Mouse (Mus musculus): ENCODE data around the gene Adipor1.

Gene Adipor1

DNA sequence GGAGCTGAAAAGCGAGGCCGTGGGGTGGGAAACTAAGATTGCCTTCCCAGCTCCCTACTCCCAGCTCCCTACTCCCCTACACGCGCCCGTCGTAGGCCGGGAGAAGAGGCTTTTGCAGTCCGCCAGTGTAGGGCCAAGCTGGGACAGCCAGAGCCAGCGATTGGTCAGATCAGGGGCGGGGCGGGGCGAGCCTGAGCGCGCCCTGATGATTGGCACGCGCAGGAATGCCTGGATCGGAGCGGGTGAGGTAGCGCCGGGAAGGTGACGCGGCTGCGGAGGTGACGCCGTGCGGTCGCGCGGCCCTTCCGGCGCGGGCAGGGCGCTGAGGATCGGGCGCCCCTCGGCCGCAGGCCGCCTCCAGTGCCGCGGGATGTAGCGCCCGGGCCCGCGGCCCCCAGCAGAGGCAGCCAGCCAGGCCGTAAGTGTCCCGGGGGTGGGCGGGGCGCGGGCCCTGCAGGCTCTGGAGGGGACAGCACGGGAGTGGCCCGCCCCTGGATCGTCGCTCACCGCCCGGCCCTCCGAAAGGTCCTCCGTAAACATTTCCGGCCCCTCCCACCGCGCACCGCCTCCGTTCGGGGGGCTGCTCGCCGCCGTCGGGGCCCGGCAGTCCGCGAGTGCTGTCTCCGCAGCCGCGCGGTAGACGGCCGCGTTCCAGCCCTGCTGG is at the start of gene Adipor1:
TSS of gene Adipor1 (plus strand) at position 211 of the 664 bp plus-strand sequence.
- DNase-seq (ENCODE audit: low spot score in 2 of 2): peak; percentile 96 to 98

DNA sequence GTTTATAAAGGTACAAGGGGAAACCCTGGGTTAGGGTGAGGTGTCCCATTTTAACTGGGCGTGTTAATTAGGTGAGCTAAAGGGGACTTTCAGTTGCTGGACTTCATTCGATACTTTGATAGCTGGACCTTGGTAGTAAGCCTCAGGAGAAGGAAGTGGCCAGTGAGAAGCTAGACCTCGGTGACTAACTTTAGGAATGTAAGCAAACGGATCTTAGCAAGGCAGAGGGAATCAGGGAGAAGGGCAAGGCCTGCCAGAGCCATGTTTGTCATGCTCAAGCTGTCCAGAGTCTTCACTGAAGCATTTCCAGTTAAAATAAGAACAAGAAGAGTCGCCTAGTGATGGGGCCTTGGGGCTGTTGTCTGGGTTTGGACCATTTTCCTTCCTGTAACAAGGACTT is 49.7 kb upstream of the Adipor1 start:
- DNase-seq (ENCODE audit: low spot score in 2 of 2): no peak

DNA sequence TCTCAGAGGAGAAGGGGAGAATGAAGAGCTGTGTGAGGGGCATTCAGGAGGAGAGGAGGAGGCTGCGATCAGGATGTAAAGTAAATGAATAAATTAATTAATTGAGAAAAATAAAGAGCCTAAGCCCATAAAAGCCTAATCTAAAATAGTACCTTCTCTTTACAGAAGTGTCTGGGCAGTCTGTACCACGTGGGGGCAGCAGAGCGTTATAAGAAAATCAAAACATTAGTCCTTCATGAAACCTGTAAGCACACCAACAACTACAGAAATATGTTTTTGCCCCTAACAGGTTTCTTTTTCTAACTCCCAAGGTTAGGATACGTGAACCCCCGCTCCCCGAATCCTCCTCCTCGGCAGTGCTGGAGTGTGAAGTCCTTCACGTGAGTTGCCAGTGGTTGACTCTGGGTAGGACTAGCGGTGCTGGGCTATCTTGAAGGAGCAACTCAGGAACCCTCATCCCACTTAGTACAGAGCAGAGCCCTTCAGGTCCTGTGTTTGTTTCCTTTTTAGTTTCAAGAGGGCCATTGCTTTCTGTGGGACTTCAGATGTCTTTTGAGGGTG is 46.3 kb upstream of the Adipor1 start:
- DNase-seq (ENCODE audit: low spot score in 2 of 2): peak; percentile 17 to 49

GRCm38 (mm10) chr1:134374124-134374523 is 41.1 kb upstream of the Adipor1 start:
- DNase-seq (ENCODE audit: low spot score in 2 of 2): no peak

GRCm38 (mm10) chr1:134381051-134381450 is 34.1 kb upstream of the Adipor1 start:
- no peak for DNase-seq (ENCODE audit: low spot score in 2 of 2)

- no peak for DNase-seq (ENCODE audit: low spot score in 2 of 2)
Measured at GRCm38 (mm10) chr1:134381795-134382625, 33.2 kb upstream of the Adipor1 start.

GRCm38 (mm10) chr1:134384581-134384980 is 30.6 kb upstream of the Adipor1 start:
- no peak for DNase-seq (ENCODE audit: low spot score in 2 of 2)

DNA sequence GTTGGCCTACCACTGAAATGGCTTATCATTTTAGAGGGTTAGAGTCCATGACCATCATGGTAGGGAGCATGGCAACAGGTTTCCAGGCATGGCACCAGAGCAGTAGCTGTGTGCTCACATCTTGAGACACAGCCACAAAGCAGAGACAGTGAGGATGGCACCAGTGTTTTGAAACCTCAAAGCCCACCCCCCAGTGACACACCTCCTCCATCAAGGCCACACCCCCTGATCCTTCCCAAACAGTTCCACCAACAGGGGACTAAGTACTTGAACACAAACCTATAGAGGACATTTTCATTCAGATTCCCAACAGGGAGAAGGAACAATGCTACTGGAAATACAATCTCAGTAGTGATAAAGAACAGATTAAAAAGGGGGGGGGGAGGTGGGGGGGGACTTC is 30.0 kb upstream of the Adipor1 start:
- DNase-seq (ENCODE audit: low spot score in 2 of 2): no peak

- no peak for DNase-seq (ENCODE audit: low spot score in 2 of 2)
Measured at GRCm38 (mm10) chr1:134385666-134386065, 29.5 kb upstream of the Adipor1 start, which contains the start of gene 4933406M09Rik. 4933406M09Rik (plus strand) TSS chr1:134385940.

- no peak for DNase-seq (ENCODE audit: low spot score in 2 of 2)
Measured at GRCm38 (mm10) chr1:134393827-134394226, 21.4 kb upstream of the Adipor1 start.

DNA sequence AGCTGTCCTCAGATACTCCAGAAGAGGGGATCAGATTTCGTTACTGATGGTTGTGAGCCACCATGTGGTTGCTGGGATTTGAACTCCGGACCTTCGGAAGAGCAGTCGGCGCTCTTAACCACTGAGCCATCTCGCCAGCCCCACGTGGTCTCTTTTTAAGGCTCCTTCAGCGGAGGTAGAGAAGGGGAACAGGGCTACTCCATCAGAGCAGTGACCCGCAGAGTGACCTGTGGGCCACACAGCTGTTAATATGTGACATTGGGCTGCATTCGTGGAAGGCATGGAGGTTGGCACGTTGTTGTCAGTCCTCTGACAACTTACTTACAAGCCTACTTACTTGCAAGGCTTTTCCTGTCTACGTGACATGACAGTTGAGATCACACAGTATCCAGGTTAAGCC is 17.0 kb upstream of the Adipor1 start:
- DNase-seq (ENCODE audit: low spot score in 2 of 2): no peak

- DNase-seq (ENCODE audit: low spot score in 2 of 2): no peak
Measured at GRCm38 (mm10) chr1:134399735-134400134, 15.4 kb upstream of the Adipor1 start.

DNA sequence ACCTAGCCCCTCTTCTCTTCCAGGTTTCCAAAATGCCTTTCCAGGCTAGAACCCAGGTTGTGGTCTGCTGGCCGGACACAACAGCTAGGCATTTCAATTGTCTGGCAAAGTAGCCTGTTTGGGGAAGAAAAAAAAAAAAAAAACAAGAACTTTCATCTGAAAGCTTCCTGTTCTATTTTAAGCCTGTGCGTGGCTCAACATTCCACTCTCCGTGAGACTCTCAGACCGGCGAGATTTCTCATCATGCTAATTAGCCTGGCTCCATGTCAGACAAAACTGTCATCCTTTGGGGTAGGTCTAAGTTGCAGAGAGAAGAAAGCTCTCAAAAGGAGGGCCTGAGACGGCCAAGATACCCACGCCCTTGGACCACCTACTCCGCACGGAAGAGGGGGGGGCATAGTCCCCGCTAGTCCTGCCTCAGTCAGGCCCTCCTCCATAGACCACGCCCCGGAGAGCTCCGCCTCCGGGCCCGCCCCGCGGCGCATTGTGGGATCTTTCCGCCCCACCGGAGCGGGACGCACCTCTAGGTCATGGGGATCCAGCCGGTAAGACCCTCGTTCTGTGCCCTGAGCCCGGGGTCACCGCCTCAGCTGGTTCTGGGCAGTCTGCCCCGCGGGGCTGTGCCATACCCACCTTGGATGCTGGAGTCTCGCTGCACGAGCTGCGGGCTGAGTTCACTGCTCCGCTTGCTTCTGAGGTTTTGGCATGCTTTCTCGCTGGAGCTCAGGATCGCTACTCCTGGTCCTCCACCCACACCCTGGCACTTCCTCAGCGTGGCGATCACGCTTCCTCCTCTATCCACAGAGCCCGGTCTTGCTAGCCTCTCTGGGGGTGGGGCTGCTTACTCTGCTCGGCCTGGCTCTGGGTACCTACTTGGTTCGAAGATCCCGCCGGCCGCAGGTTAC is 9.4 kb upstream of the Adipor1 start, which contains the start of gene Cyb5r1:
TSS of gene Cyb5r1 (plus strand) at position 51 of the 905 bp plus-strand sequence.
- DNase-seq (ENCODE audit: low spot score in 2 of 2): peak; percentile 49 to 66

DNA sequence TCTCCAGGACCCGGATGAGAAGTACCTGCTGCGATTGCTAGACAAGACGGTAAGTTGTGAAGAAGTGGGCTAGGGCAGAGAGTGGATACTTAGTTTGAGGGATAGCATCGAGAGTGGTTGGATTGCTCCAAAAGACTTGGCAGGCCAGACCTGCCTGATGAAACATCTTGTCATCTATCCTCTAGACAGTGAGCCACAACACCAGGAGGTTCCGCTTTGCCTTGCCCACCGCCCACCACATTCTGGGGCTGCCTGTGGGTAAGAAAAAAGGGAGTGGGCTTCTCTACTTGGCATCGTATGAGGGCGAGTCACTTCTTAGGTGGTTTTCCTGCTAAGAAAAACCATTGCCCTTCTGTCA is 8.8 kb upstream of the Adipor1 start:
- no peak for DNase-seq (ENCODE audit: low spot score in 2 of 2)

DNA sequence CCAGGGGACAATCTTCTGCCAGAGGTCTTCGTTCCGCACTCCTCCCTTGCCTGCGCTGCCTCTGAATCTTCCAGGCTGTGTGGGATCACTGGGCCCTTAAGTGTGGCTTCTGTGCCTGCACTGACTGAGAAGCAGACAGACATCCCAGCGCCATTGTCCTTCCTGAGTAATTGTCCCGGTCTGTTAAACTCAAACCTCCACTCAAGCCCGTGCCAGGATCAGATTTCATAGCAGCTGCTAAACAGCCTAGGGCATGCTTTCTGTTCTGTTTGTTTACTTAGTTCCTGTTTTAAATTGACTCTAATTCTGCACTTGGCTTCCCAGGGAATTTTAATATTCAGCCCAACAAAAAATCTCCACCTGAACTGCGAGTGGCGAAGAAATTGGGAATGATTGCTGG is 7.1 kb upstream of the Adipor1 start:
- DNase-seq (ENCODE audit: low spot score in 2 of 2): no peak

GRCm38 (mm10) chr1:134411706-134412629 is 3.2 kb upstream of the Adipor1 start:
- DNase-seq (ENCODE audit: low spot score in 2 of 2): no peak

DNA sequence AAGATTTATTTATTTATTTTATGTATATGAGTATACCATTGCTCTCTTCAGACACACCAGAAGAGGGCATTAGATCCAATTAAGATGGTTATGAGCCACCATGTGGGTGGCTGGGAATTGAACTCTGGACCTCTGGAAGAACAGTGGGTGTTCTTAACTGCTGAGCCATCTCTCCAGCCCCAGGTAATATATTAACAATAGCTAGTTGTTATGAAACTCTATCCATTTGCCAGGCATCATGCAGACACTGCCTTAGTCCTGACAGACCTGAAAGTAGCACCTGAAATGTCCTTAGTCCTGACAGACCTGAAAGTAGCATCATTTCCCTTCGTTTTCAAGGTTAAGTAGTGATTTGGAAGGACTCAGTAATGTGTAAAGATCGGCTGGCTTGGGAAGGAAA is 1.1 kb upstream of the Adipor1 start:
- no peak for DNase-seq (ENCODE audit: low spot score in 2 of 2)

GRCm38 (mm10) chr1:134414501-134415167 is 544 bp upstream of the Adipor1 start:
- no peak for DNase-seq (ENCODE audit: low spot score in 2 of 2)

DNA sequence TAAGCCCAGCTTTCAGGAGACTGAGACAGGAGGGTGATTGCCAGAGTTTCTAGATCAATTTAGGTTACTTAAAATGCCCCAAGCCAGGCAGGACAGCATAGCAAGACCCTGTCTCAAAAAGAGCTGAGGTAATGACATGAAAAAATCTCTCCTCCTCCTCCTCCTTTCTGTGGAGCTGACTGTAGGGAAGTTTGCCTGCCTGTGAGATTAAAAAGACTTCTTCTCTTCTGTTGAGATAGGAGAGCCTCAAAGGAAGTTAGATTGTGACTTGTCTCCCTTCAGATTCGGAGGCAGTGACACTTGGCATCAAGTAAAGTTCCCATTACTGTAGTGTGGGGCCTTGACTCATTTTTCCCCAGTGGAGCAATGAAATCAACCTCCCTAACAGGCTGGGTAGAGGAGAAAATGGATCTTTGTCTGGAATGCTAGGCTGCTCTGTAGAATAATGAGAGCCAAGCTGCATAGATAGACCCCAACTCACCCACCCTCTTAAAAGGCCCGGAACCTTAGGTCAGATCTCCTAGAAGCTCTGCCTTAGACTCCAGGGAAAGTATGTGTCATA is 3.3 kb downstream of the Adipor1 start:
- DNase-seq (ENCODE audit: low spot score in 2 of 2): no peak

DNA sequence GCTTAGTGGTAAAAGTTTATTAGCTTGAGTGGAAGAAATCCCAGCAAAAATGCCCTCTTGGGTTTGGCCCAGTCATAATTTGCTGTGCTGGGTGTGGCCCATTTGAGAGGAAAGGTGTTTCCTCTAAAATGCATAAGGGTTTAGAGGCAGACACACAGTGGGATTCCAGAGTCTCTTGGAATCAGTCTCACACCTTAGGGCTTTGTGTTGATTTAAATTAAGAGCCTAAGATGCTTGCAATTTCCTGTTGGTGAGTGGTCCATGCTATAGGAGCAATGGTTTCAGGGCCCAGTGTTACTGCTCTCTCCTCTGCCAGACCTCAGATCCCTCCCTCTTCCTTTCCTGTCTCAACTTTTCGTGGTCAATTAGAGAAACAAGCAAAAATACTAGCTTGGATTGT is 4.0 kb downstream of the Adipor1 start:
- DNase-seq (ENCODE audit: low spot score in 2 of 2): no peak

Data from right cerebral cortex, postnatal 36 days (tissue).